Mouse (Mus musculus): ENCODE measurements around the gene Mrps12. TPM values are rescaled to one million over a fixed set of nuclear protein-coding genes. Genes with fewer than 3 reads are reported as not detected.
A peak's percentile ranks its signal among the peaks of the same experiment; 100 is the strongest.

Gene Mrps12
- total RNA-seq, 2 experiments from 2014 or later, result 53.0 to 54.4 TPM

DNA sequence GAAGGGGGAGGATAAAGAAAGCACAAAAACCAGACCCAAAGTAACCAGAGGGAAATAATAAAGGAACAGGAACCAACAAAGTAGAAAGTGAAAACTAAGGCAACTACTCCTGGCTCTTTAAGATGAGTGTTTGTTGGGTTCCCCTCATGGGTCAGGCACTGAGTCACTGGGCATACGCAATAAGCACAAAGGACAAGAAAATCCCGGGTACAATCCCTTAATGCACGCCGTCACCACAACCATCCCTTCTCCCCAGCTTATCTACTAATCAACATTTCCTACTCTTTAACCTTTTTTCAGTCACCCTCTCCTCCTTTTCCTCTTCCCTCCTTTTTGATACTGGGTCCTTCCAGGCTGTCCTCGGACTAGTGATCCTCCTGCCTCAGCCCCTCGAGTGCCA is 23.6 kb upstream of the Mrps12 start:
- no peak for DNase-seq
- intact Hi-C loops (cut with DNase I), result no loop called here

DNA sequence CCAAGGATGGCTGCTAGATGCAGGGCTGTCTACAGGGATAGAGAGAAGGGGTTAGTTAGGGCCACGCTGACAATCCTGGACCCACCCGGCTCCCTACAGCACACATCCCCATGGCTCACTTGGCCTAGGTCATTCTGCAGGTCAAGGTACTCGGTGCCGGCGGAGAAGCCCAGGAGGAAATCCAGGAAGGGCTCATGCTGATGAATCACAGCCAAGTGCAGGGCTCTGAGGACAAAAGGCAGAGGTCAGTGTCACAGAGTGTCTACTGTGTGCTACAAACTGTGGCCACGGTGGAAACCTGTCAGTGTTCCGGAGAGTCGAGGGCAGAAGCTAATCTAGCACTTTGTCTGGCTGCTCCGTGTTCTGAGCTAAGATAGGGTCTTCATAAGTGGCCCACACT is 20.3 kb upstream of the Mrps12 start:
- no peak for DNase-seq
- intact Hi-C loops (cut with DNase I), result no loop called here

DNA sequence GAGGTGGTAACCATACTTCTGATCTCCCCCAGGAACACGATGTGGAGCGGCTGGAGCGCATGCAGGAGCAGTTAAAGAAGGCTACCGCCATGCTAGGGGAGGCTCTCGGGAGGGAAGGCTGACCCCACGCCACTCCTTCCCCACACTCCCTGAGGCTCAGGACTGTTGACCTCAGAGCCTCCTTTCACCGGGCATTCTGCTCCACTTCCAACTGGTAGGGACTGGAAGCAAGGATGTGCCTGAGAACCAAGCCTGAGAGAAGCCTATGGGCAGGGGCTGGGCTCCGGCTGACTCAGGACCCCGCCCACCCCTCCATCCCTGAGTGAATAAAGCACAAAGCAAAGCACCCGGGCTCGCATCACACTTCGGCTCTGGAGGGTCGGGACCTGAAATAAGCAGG is 17.0 kb upstream of the Mrps12 start:
- DNase-seq, result no peak
- intact Hi-C loops (cut with DNase I), result no loop called here

DNA sequence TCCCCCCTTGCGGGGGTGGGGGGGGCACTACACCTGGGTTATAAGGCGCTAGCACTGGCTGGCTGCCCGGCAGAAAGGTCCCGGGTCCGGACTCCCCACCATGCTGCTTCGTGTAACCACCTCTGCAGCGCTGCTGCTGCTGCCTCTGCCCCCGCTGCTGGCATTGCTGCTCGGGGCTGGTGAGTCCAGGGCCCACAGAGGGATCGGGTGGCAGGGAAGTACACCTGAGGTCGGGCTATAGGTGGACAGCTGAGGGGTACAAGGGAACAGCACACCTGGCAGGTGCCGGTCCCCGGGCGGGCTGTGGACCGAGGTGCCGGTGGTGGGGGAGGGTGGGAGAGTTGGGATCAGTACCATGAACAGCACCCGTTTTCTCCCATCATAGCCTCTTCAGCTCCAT is 14.5 kb upstream of the Mrps12 start, which contains the start of gene Ccer2:
TSS of gene Ccer2 (plus strand) at position 96 of the 400 bp plus-strand sequence.
- intact Hi-C loops (cut with DNase I), result no loop called here
- DNase-seq, result no peak

DNA sequence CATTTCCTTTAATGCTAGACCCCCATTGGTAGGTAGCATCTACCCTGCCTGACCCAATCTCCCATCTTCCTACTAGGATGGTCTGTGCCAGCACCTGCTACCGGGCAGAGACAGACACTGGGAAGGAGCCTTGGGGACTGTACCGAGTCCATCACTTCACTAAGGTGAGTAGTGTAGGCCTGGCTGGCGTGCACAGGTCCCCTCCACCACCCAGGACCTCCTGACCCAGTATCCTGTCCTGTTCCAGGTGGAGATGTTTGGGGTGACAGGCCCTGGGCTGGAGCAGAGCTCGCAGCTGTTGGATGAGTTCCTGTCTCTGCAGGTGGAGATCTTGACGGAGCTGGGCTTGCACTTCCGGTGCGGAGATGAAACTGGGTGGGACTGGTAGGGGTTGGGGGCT is 8.3 kb upstream of the Mrps12 start:
- intact Hi-C loops (cut with DNase I), result no loop called here
- DNase-seq, result no peak

DNA sequence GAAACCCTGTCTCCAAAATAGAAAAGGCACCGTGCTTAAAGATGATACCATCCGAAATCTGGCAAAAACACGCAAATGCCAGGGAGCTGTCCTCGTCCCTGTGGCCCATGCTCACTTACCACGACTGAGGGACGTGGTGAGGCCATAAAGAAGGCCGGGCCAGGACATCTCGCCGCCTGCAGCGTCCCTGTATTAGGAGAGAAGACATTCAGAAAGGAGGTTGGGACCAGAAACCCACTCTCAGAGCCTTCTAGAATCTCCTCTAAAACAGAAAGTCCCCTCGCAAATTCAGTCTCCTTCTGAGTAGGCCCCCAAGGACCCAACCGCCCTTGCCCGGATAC is 282 bp downstream of the Mrps12 start:
- DNase-seq, result no peak
- intact Hi-C loops (cut with DNase I), result no loop called here

DNA sequence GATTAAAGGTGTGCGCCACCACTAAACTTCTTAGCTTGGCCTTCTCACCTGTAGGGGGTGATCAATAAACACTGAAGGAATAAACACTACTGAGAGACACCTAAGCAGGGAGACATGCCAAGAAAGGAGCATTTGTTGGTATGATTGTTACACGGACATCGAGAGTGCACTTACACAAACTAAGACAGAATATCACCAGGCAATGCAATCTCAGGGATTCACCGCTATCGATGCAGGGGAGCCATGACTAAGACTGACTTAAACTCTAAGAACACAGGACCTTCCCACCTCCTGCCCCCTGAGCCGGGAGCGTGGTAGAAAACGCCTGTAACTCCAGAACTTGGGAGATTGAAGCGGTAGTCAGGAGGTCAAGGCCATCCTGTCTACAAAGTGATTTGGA is 671 bp downstream of the Mrps12 start:
- peak in 1 of 2 experiments; percentile 19 for DNase-seq

DNA sequence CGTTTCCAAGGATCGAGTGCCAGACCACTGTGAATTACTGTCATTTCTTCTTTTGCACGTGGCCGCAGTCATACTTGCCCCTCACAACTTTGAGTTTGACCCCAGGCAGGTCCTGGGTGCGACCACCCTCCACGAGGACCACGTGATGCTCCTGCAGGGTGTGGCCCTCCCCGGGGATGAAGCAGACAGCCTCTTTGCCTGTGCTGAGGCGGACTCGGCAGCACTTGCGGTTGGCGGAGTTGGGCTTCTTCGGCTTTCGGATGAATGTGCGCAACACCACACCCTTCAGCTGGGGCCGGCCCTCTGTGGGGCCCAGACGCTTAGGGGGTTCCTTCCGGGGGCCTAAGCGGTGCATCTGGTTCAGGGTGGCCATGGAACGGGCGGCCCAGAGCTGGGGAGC is 1.8 kb downstream of the Mrps12 start:
- no peak for DNase-seq
- intact Hi-C loops (cut with DNase I), result no loop called here

More for the DNA sequence above, 671 bp downstream of the Mrps12 start:
- intact Hi-C loops (cut with DNase I), result no loop called here

DNA sequence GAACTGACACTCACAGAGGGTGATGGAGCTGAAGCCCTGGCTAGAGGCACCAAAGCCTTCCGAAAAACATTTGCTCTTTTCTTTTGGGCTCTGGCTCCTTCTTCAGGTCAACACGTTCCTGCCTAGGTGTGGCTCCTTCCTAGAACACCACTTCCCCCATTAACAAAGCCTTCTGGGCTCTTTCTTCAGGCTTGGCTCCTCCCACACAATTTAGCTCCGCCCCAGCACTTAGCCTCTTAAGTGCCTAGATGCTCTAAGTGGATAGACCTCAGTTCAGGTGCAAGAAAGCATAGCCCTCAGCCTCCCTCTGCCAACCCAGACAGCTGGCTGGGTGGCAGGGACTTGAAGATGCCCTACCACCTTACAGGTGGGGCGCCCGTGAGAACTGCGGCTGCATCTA is 5.9 kb downstream of the Mrps12 start:
- intact Hi-C loops (cut with DNase I), result no loop called here
- no peak for DNase-seq

DNA sequence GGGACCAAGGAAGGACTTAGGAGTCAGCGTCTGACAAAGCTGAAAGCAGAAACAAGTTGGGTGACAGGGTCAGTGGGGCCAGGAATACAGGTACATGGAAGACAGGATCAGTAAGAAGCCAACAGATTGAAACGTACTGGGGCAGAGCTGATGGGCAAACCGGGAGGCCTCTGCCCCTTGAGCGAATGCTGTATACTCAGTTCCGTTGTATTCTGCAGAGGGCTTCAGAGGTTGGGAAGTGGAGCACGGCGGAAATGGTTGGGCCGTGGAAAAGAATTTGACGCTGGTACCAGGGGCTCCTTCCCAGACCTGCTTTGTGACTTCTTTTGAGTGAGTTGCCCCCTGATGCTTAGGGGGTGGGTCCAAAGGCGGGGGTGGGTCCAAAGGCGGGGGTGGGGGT is 8.4 kb downstream of the Mrps12 start:
- no peak for DNase-seq
- intact Hi-C loops (cut with DNase I), result no loop called here

DNA sequence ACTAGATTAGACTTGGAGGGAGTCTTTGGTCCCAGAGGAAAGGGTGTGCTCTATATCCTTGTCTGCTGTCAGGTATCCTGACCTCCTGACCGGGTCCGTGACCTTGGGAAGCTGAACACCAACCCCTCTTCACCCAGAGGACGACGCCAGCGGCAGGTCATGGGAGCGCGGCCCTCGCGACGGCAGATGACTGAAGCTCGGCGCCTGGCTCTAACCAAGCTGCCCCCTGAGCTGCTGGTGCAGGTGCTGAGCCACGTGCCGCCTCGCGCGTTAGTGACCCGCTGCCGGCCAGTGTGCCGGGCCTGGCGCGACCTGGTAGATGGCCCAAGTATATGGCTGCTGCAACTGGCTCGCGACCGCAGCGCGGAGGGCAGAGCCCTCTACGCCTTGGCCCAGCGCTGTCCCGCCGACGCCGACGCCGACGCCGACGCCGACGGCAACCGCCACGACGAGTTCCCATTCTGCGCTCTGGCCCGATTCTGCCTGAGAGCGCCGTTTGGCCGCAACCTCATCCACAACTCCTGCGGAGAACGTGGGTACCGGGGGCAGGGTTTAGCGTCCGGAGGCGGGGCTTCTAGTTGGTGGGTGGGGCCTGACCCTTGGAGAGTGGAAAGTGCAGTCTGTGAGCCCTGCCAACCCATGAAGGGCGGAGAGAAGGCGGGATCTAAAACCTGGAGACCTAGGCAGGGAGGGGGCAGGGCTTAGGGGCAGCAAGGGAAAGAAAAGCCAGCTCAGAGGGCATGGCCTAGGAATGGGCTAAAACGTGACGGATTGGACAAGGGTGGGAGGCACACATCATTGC is 9.1 kb downstream of the Mrps12 start:
- DNase-seq, result peak; percentile 69 to 71
- intact Hi-C loops (cut with DNase I), result no loop called here

DNA sequence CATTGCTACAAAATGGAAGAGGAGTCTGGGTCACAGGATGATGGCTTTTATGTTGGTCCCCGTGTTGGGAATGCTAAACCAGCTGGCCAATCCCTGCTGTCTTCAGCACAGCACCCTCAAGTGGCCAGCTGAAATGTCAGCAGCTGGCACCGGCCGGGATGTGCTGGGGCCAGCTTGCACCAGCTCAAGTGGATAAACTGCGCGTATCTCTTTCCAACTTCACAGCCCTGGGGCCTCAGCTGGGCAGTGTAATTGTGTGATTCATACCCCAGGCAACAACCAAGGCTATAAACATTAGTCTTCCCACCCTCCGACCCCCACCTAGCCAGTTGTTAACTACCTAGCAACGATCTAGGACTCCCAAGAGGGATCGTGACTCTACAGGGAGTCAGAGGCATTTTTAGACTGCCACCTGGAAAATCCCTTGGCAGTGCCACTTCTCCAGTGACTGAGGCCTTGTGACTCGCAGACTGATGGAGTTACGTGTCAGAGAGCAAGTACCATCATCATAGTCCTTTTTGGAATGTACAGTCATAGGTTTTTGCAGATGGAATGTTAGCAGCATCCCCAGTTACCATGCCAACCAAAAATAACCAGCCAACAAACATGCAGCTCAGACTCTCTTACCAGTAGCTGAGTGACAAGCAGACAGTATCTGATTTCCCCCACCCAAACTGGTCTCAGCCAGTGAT is 13.8 kb downstream of the Mrps12 start:
- DNase-seq, result peak; percentile 22 to 45
- intact Hi-C loops (cut with DNase I), result loop anchor here (5.0 kb wide), 2 partner anchors 125 to 280 kb away; no protein-coding TSS in a partner anchor

DNA sequence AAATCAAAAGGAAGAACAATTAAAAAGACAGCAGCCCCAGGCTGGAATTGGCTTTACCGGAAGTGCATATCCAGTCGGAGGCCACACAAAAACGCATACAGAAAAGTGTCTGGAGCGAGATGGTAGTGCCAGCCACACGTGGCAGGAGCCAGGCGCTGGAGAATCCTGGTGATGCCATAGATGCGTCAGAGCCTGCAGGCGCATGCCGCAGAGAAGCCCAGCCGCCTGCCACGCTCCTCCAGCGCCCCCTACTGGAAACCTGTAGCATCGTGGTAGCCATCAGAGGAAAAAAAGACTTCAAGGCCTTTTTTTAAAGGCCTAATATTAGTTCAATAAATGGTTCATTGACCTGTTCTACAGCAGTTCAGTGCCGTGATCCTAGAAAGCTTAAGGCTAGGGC is 15.0 kb downstream of the Mrps12 start:
- DNase-seq, result peak; percentile 68 to 82
- intact Hi-C loops (cut with DNase I), result loop anchor here (5.0 kb wide), 2 partner anchors 124 to 279 kb away; no protein-coding TSS in a partner anchor

DNA sequence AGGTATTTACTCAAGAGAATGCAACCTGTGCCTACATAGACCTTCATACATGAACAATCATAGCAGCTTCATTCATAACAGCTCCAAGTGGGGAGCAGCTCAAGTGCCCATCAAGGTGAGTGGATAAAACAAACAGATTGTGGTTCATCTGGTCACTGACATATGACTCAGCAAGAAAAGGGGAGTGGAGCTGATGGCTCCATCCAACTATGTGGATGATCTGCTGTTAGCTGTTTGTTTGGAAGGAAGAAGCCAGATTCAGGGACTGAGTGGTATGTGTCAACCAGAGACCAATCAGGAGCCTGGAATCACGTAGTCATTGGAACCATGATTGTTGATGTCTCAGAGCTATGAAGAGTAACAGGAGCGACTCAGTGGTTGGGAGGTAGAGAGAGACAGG is 17.0 kb downstream of the Mrps12 start:
- intact Hi-C loops (cut with DNase I), result loop anchor here (5.0 kb wide), 2 partner anchors 122 to 277 kb away; no protein-coding TSS in a partner anchor
- no peak for DNase-seq

DNA sequence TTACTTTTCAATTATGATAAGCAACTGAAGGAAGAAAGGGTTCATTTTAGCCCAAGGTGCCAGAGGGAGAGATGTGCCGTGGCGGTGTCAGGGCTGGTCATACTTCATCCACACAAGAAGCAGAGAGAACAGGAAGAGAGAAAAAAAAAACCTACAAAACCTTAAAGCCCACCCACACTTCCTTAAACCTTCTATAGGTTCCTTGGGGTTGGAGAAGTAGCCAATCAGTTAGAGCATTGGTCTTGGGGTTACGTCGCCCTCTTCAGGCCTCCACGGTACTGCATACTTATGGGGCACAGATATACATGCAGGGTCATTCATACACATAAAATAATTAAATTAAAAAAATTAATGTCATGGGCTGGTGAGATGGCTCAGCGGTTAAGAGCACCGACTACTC is 19.5 kb downstream of the Mrps12 start:
- no peak for DNase-seq
- intact Hi-C loops (cut with DNase I), result no loop called here

DNA sequence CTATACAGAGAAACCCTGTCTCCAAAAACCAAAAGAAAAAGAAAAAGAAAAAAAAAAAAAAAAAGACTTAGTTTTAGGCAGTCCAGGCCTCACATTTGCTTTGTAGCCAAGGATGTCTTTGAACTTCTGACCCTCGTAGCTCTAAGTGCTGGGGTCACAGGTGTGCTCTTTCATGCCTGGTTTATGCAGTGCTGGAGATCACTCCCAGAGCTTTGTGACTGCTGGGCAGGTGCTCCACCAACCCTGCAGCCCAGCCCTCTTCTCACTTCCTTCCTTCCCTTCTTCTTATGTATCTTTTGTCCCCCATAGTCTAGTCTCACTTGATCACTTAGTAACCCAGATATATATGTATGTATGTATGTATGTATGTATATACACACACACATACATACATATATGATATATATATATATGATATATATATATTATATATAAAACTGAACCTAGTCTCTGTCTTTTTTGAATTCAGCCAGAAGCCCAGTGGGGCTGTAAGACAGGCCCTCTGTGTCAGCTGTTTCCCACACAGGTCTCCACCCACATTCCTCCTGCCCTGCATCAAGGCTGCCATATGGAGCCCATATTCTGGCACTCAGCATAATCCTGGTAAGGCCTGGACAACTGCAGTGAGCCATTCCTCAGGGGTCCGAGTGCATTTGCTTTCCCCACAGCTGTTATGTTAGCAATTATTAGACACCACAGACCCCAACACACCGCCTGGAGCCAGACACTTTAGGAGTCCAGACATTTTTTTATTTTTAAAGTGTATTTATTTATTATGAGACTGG is 20.7 kb downstream of the Mrps12 start:
- intact Hi-C loops (cut with DNase I), result no loop called here
- DNase-seq, result no peak

DNA sequence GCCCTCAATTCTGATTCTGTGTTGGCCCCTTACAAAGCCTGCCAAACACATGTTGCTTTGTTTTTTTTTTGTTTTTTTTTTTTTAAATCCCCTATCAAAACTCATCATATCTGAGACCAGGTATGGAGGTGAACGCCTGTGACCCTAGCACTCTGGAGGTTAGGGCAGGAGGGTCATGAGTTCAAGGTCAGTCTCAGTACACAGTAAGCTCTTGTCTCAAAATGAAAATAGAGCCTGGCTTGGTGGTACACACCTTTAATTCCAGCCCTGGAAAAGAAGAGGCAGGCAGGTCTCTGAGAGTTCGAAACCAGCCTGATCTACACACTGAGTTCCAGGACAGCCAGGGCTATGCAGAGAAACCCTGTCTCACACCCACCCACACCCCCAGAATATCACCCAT is 22.0 kb downstream of the Mrps12 start:
- intact Hi-C loops (cut with DNase I), result no loop called here
- no peak for DNase-seq

DNA sequence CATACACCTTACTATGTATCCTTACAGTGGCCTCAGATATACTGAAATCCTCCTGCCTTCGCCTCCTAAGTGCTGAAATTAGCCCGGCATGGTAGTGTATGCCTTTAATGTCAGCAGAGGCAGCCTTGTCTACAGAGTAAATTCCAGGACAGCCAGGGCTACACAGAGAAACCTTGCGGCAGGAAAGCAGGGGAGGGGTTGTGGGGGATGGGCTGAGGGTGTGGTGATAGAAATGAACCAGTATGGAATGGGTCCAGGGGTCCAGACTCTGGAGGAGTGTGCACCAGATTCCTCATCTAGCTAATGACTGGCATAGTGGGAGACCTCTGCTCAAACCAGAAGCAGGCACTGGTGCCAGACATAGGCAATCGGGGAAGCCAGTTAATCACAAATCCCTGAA is 22.5 kb downstream of the Mrps12 start:
- intact Hi-C loops (cut with DNase I), result no loop called here
- no peak for DNase-seq

DNA sequence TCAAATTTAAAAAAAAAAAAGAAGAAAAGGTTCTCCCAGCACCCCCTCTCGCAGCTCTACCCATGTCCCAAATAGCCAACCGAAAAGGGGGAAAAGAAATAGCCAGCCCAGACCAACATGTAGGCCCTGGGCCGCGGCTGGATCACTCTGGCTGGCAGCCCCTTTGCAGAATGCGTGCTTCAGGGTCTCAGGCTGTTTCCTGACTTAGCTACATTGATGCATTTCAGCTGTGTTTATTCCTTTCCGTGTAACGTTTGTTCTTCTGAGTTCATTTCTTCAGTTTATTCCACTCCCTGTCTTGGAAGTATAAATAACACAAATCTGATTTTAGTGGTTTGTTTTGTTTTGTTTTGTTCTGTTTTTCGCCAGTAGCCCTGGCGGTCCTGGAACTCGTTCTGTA is 23.9 kb downstream of the Mrps12 start:
- no peak for DNase-seq
- intact Hi-C loops (cut with DNase I), result no loop called here

DNA sequence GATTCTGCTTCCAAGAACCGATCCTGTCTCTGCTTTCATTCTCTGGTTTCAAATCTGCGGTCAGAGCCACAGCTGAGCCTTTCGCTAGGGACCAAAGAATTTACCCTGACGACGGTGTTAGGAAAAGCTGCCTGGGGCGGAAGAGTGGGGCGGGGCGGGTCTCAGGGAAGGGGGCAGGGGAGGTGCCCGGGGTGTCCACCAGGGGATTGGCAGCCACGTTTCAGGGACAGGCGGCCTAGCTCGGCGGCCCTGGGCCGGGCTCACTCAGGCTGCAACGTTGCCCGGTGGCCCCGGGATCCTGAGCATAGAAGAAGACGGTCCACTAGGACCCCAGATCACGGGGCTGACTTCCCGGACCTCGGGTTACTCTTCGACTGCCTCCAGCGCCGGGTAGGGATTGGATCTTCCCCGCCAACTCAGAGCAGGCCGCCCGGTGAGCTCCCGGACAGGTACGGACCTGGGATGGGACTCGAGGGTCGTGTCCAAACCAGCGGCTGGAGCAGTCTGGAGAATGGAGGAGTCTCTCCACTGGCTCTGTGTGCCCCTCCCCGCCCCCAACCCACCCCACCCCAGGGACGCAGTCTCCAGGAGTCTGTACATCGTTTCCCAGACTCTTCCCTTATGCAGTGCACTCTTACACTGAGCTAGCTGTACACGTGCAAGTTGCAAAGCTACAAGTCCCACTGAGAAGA is 24.9 kb downstream of the Mrps12 start, which contains the start of gene Fbxo17:
TSS of gene Fbxo17 (plus strand) at position 215 of the 692 bp plus-strand sequence.
- intact Hi-C loops (cut with DNase I), result no loop called here
- DNase-seq, result peak; percentile 54 to 66

DNA sequence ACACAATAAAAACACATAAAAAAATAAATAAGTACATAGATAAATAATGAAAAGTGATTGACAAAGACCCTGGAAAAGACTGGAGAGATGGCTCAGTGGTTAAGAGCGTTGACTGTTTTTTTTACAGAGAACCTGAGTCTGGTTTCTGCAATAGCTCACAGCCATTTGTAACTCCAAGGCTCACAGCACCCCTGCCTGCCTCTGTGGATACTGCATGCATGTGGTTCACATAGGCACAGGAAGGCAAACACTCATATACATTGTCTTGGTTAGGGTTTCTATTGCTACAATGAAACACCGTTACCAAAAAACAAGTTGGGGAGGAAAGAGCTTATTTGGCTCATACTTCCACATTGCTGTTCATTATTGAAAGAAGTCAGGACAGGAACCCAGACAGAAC is 26.0 kb downstream of the Mrps12 start:
- DNase-seq, result no peak
- intact Hi-C loops (cut with DNase I), result no loop called here

Measured in heart, postnatal 10 days (tissue).